Mouse (Mus musculus) bone marrow, adult 2 months (tissue): ENCODE data around the gene Kcnip4.

Experiments used
- CTCF ChIP-seq: fragments of 200-500 bp; IDR thresholded peaks from 2 replicates; pipeline ENCODE4 v1.5.1; 2011; ENCODE audit warnings: low read length, control low read depth; ENCODE audit not compliant: control insufficient read depth, insufficient read depth
- POLR2A ChIP-seq: fragments of 200-500 bp; IDR thresholded peaks from 2 replicates; pipeline ENCODE4 v1.6.1; 2011; ENCODE audit warnings: low read depth, mild to moderate bottlenecking, control low read depth, low read length, borderline replicate concordance; ENCODE audit not compliant: control insufficient read depth

DNA sequence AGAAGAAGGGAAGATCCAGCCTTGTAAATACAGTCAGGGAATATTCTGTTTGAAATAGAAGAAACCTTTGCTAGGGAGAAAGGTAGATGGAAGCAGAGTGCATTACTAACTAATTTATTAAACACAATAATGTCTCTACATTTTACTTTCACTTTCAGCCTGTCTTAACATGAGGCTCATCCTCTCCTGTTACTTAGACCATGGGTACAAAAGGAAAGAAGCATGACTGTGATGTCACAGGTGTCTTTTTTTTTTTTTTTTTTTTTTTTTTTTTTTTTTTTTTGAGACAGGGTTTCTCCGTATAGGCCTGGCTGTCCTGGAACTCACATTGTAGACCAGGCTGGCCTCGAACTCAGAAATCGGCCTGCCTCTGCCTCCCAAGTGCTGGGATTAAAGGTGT lies 864.7 kb downstream of the Kcnip4 start:
- no peak for TF ChIP-seq CTCF
- no peak for TF ChIP-seq POLR2A
